Mouse (Mus musculus): ENCODE results near the gene Vmn2r83. TPM values are rescaled to one million over a fixed set of nuclear protein-coding genes. Genes with fewer than 3 reads are reported as not detected.

The Vmn2r83 gene
- not detected for polyA plus RNA-seq (2014; fragmentation: Illumina TruSeq; extraction: RNeasy Lipid Tissue Mini Kit (QIAGEN cat#74804); ENCODE audit: low read depth, low replicate concordance)

DNA sequence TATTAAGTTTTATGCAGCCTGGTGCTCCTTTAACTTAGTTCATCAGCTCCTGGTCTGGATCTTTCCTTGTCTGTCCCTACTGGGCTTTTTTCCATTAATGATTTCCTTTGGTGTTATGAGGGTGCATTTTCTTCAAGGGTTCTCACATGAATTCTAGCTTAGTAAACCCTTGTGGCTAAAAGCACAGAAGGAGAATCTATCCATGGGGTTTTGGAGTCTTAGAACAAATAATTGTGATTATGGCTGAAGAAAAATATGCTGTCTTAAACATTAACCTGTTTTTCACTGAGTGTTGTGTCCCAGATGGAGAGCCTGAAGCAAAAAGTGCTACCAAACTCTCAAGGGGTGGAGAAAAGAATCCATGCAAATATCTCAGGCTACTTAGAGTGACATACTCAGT is at the start of gene Vmn2r83:
Gene Vmn2r83 (plus strand): TSS at position 301 of the 400 bp plus-strand sequence.

DNA sequence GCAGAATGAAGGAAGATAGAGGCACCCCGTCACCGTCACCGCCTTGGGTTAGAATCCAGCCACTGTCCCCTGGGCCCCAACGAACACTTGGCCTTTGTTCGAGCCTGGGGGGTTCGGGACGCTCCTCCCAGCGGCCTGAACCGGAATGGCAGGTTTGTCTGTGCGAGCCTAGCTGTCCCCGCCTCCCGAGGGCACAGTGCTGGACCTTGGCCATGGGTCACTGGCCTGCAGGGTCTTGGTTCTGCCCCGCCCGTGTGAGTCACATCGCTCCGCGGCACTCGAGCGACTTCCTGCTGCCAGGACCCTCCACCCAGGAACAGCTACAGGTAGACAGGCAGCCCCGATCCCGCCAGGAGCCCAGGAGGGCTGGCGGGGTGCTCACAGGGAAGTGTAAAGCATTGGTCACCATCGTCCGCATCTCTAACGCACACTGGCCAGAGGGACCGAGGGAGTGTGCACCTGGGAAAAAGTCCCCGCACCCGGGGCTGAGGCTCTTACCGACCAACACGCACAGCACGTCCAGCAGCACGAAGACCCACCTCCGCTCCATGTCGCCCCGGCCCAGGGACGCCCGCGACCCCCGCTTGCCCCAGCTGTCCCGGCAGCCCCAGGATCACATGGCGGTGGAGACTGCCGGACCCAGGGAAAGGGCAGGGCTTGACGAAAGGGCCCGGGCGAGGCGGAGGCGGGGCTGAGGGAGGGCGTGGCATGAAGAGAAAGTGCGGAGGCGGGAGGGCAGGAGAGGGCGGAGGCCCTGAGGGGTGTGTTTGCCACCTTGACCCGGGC is 64.8 kb downstream of the Vmn2r83 start, which contains the start of gene Plpp2:
Gene Plpp2 (minus strand): TSS at position 671 of the 786 bp plus-strand sequence.

Other genes with a start within 250 kb of the Vmn2r83 start
- gene Vmn2r81, start 221.0 kb upstream of the Vmn2r83 start, polyA plus RNA-seq (2014; fragmentation: Illumina TruSeq; extraction: RNeasy Lipid Tissue Mini Kit (QIAGEN cat#74804); ENCODE audit: low read depth, low replicate concordance), result not detected
- not detected for gene Vmn2r82, start 112.2 kb upstream of the Vmn2r83 start, polyA plus RNA-seq (2014; fragmentation: Illumina TruSeq; extraction: RNeasy Lipid Tissue Mini Kit (QIAGEN cat#74804); ENCODE audit: low read depth, low replicate concordance)
- gene Plpp2, start 65.1 kb downstream of the Vmn2r83 start, polyA plus RNA-seq (2014; fragmentation: Illumina TruSeq; extraction: RNeasy Lipid Tissue Mini Kit (QIAGEN cat#74804); ENCODE audit: low read depth, low replicate concordance), result 3.4 TPM
- not detected for gene Mier2, start 86.5 kb downstream of the Vmn2r83 start, polyA plus RNA-seq (2014; fragmentation: Illumina TruSeq; extraction: RNeasy Lipid Tissue Mini Kit (QIAGEN cat#74804); ENCODE audit: low read depth, low replicate concordance)
- not detected for gene Theg, start 118.6 kb downstream of the Vmn2r83 start, polyA plus RNA-seq (2014; fragmentation: Illumina TruSeq; extraction: RNeasy Lipid Tissue Mini Kit (QIAGEN cat#74804); ENCODE audit: low read depth, low replicate concordance)
- gene C2cd4c, start 145.3 kb downstream of the Vmn2r83 start, polyA plus RNA-seq (2014; fragmentation: Illumina TruSeq; extraction: RNeasy Lipid Tissue Mini Kit (QIAGEN cat#74804); ENCODE audit: low read depth, low replicate concordance), result not detected
- not detected for gene Shc2, start 169.2 kb downstream of the Vmn2r83 start, polyA plus RNA-seq (2014; fragmentation: Illumina TruSeq; extraction: RNeasy Lipid Tissue Mini Kit (QIAGEN cat#74804); ENCODE audit: low read depth, low replicate concordance)
- not detected for gene Odf3l2, start 177.0 kb downstream of the Vmn2r83 start, polyA plus RNA-seq (2014; fragmentation: Illumina TruSeq; extraction: RNeasy Lipid Tissue Mini Kit (QIAGEN cat#74804); ENCODE audit: low read depth, low replicate concordance)
- gene Madcam1, start 195.8 kb downstream of the Vmn2r83 start, polyA plus RNA-seq (2014; fragmentation: Illumina TruSeq; extraction: RNeasy Lipid Tissue Mini Kit (QIAGEN cat#74804); ENCODE audit: low read depth, low replicate concordance), result not detected
- not detected for gene Tpgs1, start 200.6 kb downstream of the Vmn2r83 start, polyA plus RNA-seq (2014; fragmentation: Illumina TruSeq; extraction: RNeasy Lipid Tissue Mini Kit (QIAGEN cat#74804); ENCODE audit: low read depth, low replicate concordance)
- gene Cdc34, start 213.5 kb downstream of the Vmn2r83 start, polyA plus RNA-seq (2014; fragmentation: Illumina TruSeq; extraction: RNeasy Lipid Tissue Mini Kit (QIAGEN cat#74804); ENCODE audit: low read depth, low replicate concordance), result not detected
- not detected for gene Gzmm, start 220.3 kb downstream of the Vmn2r83 start, polyA plus RNA-seq (2014; fragmentation: Illumina TruSeq; extraction: RNeasy Lipid Tissue Mini Kit (QIAGEN cat#74804); ENCODE audit: low read depth, low replicate concordance)
- gene Bsg, start 235.8 kb downstream of the Vmn2r83 start, polyA plus RNA-seq (2014; fragmentation: Illumina TruSeq; extraction: RNeasy Lipid Tissue Mini Kit (QIAGEN cat#74804); ENCODE audit: low read depth, low replicate concordance), result 293 TPM
- gene Hcn2, start 247.9 kb downstream of the Vmn2r83 start, polyA plus RNA-seq (2014; fragmentation: Illumina TruSeq; extraction: RNeasy Lipid Tissue Mini Kit (QIAGEN cat#74804); ENCODE audit: low read depth, low replicate concordance), result not detected